Mouse (Mus musculus) c-Kit-positive CD71-negative TER-119-negative erythroid progenitor cells, embryonic 14.5 days (primary cell): ENCODE measurements around the gene Gm49337.
"Not testable (repeated sequence)": the region's sequence is repeated elsewhere in the genome, so short reads cannot be mapped to it uniquely, and the experiment has no call there.

ENCODE experiments used
- DNase-seq: peaks from one replicate; pipeline ENCODE4 v3.0.0-alpha.2; 2013; ENCODE audit warnings: low read depth

Gene Gm49337

GRCm38 (mm10) chr4:116215895-116216605, 42.9 kb downstream of the Gm49337 start:
- DNase-seq = no peak

DNA sequence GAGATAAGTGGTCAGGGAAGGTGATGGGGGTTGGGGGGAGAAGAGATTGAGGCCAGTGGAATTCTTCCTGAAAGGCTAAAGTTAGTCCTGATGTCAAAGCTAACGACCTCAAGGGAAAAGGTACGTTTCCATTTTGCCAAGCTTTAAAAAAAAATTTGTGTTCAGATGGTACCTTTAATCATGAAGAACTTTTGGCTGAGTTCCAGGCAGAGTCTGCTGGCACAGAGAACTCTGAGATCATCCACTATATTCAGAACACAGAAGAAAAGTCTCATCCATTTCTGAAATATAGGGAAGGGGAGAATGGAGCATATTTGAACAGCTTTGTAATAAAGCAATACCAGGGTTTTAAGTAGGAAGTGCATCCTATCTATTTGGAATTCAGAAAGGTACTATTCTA, 43.9 kb downstream of the Gm49337 start:
- DNase-seq = no peak

- not testable (repeated sequence) for DNase-seq
Observed at GRCm38 (mm10) chr4:116217661-116218060, 44.5 kb downstream of the Gm49337 start.

- DNase-seq = no peak
Observed at GRCm38 (mm10) chr4:116219056-116219455, 45.9 kb downstream of the Gm49337 start.

- no peak for DNase-seq
Observed at GRCm38 (mm10) chr4:116220071-116220650, 47.0 kb downstream of the Gm49337 start.

DNA sequence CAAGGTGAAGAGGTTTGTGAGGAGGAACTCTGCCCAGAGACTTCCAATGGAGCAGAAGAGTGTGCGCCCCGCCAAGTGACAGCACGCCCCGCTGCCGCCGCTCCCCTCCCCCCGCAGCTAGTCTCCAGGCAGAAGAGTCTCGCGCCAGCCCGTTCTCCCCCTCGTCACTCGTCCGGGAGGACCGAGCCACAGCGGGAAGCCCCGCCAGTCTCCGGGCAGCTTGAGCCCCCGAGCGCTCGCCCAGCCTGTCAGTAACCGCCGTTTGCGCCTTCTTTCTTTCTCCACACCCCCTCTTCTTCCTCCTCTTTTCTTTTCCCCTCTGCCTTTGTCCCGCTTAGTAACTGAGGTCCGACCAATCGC, 47.6 kb downstream of the Gm49337 start:
- DNase-seq = no peak

DNA sequence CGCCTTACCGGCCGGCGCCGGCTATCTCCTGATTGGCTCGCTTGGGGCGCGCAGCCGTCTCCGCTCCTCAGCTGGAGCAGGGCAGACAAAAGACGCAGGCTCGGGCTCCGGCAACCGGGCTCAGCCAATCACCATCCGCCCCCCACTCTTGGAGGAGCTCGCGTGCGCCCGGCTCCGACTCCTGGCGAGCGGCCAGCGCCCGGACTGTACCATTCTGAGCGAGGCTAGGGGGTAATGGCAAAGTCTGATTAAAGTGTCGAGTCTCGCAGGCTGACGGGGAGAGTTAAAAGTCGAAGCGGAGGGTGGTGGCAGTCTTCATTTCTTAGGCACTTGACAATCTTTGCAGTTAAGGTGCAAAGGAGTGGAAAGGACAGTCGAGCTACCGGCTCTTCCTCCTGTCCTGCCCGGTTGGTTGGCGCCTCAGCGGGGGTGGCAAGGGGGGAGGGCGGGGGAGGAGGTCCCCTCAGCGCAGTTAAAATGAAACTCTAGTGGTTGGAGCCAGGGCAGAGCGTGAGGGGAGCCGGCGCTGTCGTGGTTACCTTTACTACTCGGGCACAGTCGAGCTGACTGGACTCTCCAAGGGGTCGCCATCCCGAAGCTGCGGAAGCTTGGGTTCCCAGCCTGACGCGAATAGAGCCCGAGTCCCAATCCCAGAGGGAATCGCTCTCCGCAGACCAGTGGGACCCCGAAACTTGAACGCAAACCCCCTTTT, 48.1 kb downstream of the Gm49337 start, which contains the start of gene Pik3r3:
Pik3r3 (plus strand) TSS at position 479 of the 712 bp plus-strand sequence.
- peak; percentile 91 for DNase-seq

- DNase-seq = no peak
Observed at GRCm38 (mm10) chr4:116221996-116222842, 49.0 kb downstream of the Gm49337 start.

GRCm38 (mm10) chr4:116222843-116223119, 49.6 kb downstream of the Gm49337 start:
- no peak for DNase-seq

- no peak for DNase-seq
Observed at GRCm38 (mm10) chr4:116243377-116243776, 70.2 kb downstream of the Gm49337 start.

DNA sequence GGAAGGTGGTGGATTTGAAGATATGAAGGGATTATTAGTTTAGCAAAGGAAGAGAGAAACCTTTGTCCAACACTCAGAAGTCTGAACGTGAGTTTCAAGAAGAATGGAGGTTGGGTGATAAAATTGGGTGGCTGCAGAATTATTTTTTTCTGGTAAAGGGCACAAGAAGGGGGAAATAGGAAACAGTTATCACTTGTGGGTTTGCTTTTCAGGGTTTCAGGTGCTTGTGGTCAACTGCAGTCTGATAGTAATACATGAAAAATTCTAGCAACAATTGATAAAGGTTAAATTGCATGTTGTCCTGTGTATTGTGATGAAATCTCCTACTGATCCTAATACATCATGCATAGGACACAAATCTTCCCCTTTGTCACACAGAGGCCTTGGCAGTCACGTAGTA, 71.1 kb downstream of the Gm49337 start:
- DNase-seq = no peak

GRCm38 (mm10) chr4:116245926-116246325, 72.7 kb downstream of the Gm49337 start:
- peak; percentile 32 for DNase-seq

DNA sequence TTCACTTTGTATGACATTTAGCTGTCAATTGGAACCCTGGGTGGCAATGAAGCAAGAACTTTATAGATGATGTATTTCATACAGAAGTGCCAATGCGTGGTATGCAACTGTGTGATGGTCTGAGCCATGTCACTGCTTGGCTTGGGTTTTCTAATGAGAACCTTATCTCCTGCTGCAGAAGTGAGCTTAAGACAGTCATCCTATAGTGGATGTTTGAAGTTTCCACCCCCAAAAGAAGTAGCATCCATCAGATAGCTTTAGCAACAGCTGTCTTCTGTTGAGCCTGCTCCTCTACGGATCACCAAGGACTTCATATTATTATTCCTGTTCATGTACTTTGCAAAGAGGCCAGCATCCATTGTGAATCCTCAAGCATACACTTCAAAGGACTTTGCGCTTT, 76.8 kb downstream of the Gm49337 start:
- DNase-seq = no peak

DNA sequence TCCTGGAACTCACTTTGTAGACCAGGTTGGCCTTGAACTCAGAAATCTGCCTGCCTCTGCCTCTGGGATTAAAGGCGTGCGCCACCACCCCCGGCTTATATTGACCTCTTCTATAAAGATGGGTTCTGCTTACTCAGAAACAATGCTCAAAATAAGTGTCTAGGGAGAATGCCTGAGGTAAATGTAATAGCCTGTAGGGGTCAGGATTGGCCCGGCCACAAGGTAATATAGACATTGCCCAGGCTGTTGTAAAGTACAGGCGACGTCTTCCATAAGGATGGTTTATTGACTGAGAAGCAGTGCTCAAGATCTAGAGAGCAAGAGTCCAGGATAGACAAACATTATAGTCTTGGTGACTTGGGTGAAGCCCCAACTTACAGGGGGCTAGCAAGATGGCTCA, 95.0 kb downstream of the Gm49337 start:
- no peak for DNase-seq

DNA sequence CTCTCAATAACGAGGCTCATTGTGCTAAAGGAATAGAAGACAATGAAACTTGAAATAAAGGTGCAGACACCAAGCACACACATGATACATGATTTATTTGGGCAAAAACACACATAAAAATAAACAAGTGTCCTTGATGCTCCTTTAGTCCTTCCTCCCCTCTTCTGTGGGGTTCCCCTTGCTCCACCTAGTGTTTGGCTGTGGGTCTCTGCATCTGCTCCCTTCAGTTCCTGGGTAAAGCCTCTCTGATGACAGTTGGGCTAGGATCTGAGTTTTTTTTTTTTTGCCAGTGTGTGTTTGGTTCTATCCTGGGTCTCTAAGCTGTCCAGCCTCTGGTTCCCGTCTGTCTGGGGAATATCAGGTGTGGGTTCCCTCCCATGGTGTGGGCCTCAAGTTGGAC, 109.0 kb downstream of the Gm49337 start:
- DNase-seq = no peak

- DNase-seq = no peak
Observed at GRCm38 (mm10) chr4:116291561-116291960, 118.4 kb downstream of the Gm49337 start.

DNA sequence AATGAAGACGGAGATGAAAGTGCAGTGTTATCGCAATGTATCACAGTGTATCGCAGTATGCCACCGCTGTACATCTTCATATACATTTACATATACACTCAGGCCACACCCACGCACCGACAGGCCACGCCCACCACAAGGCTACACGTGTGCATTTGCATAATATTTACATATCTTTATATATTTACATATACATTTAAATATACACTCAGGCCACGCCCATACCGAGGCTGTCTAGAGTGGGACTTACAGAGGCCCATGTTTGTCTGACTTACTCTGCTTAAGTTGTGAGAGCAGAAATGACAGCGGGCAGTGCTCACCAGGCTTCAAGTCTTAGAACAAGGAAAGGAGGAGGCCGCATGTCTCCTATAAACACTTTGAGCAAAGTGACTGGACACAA, 120.1 kb downstream of the Gm49337 start:
- peak; percentile 6 for DNase-seq

GRCm38 (mm10) chr4:116300878-116301355, 127.7 kb downstream of the Gm49337 start:
- DNase-seq = peak; percentile 32

- no peak for DNase-seq
Observed at GRCm38 (mm10) chr4:116304551-116304950, 131.4 kb downstream of the Gm49337 start.

GRCm38 (mm10) chr4:116317575-116317974, 144.4 kb downstream of the Gm49337 start:
- DNase-seq = no peak

DNA sequence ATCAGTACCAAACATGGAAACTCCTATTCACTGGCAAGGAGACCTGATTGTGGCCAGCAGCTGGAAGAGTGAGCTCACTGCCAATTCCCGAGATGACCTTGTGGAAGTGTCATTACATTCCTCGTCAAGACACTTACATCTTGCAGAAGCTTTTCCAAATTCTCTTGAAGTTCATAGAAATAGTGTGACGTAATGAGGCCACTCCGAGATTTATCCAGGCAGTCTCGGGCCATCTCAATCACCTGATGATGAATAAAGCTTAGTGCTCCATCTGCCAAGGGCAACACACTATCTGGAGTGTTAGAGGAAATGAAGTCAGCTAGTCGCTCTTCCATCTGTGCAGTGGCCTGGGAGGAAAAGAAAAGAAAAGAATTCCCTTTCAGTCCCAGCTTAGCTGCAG, 148.9 kb downstream of the Gm49337 start:
- DNase-seq = no peak

DNA sequence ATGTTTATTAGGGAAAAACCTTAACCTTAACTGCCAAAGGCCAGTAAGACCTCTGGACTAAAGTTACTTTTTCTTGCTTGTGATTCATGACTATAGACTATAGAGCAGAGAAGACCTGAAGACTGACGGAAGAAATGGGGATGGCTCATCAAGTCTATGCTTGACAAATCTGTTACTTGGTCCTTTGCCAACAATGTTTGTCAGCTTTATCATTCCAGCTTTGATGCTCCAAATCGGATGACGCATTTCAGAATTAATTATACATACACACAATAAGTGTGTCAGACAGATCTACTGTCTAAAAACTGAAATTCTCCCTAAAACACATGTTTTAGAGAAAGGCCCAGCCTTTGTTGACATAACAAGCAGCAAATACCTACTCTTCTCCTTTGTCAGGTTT, 156.1 kb downstream of the Gm49337 start:
- no peak for DNase-seq
